Mouse (Mus musculus) erythroblast, embryonic 14.5 days (primary cell): ENCODE results near the gene Mcts2.

Source experiments
- GATA1 ChIP-seq: IDR thresholded peaks from 2 replicates; pipeline ENCODE4 v1.6.1; 2012; ENCODE audit warnings: low read length, inconsistent platforms, mixed read lengths
- TAL1 ChIP-seq: IDR thresholded peaks from 3 replicates; pipeline ENCODE4 v1.6.1; 2012; ENCODE audit warnings: low read length, inconsistent platforms, mixed read lengths

DNA sequence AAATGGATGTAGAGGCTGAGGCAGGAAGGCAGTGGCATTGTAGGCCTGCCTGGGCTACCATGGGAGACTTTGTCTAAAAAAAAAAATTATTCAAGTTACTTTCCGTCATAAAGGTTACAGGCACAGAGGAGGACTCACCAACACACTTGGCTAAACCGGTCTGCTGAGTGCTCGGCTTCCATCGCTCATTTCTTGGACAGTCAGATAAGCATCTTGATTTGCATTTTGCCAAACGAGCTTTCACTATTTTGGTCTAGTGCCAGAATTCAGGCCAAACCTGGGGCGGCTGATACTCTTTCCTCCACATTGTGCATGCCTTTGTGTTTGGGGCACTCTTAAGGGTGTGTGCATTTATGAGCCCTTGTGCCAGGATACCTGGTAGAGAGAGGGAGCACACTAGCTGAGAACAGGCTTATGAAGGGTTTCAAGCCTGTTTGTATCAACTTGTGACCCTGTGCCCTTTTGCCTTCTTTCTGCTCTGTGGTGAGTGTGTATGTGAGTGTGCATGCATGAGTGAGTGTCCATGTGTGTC lies 29.5 kb downstream of the Mcts2 start:
- no peak for TF ChIP-seq GATA1
- TF ChIP-seq TAL1 = no peak
